Mouse (Mus musculus): ENCODE results near the gene Mydgf. TPM values are rescaled to one million over a fixed set of nuclear protein-coding genes. Genes with fewer than 3 reads are reported as not detected.

Mydgf gene
- polyA plus RNA-seq, 1 experiment from 2014 or later, result 78.5 TPM

DNA sequence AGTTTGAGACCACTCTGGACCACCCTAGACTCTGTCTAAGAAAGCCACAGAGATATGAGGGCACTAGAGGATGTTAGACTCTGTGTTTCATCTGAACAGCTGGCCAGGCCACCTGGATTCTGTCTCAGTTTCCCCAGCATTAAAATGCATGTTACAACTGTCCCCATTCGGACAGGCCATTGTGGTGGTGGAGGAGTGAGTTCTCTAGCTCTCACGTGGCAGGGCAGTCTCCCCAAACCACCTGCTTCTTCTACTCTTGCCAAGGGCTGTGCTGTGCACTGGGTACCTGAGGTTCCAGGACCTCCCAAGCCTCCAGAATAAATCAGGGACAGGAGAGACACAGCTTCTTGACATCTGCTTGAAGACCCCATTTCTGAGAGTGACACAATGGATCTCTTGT is 33.8 kb downstream of the Mydgf start:
- H3K36me3 ChIP-seq (replicated peaks), result no peaks in the 10 kb centered on the region
- H3K4me1 ChIP-seq, result peaks cover 25% of the 10 kb centered on the region
- 49% methylated on average over 2 of the region's 2 CpGs for WGBS
- H3K9me3 ChIP-seq, result no peaks in the 10 kb centered on the region
- no peak overlapping the region for H3K4me3 ChIP-seq
- H3K27me3 ChIP-seq (ENCODE audit: poor library complexity, severe bottlenecking), result peaks cover 85% of the 10 kb centered on the region
- DNase-seq (ENCODE audit: extremely low spot score, low spot score), result no peak
- no peak overlapping the region for H3K27ac ChIP-seq

DNA sequence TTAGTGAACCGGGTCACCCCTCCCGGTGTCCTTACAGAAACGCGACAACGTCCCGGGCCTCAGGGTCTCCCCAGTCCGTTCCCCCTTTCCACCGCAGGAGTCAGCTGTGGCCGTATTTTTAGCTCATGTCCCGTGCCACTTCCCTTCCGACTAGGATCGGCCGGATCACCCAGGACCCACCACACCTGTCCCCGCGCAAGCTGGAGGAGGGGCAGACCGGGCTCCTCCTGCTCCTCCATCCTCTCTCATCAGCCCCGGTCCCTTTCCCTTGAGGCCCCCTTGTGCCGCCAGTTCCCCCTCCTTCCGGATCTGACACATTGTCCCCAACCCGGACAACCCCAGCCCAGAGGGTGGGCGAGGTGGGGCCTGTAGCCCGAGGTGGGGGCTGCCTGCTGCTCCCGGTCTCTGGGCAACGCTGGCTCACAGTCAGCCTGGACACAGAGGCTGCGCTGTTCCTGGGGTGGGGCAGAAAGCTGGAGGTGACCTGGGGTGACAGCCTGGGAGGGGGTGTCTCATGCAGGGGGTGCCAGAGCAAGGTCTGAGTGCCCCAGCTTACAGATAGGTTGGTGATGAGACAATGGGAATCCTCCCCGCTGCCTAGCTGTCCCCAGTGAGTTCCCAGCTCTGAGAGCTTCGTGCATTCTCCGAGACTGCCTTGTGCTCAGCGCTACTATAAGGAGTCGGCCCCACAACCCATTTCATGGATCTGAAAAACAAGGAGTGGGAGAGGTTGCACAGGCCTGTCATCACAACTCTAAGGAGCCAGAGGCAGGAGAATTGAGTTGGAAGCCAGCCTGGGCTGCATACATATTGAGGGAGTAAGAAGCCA is 34.7 kb downstream of the Mydgf start:
- no peak for DNase-seq (ENCODE audit: extremely low spot score, low spot score)
- WGBS, result 2% methylated on average over 30 of the region's 30 CpGs
- Histone ChIP-seq H3K27ac (peak overlapping the region; percentile 58; the same call in 1 of the 2 replicates), H3K9me3 (no peaks in the 10 kb centered on the region), H3K4me3 (peak overlapping the region; percentile 40), H3K27me3 (ENCODE audit: poor library complexity, severe bottlenecking) (peaks cover 87% of the 10 kb centered on the region), H3K4me1 (peaks cover 25% of the 10 kb centered on the region), H3K36me3 (replicated peaks) (no peaks in the 10 kb centered on the region)

DNA sequence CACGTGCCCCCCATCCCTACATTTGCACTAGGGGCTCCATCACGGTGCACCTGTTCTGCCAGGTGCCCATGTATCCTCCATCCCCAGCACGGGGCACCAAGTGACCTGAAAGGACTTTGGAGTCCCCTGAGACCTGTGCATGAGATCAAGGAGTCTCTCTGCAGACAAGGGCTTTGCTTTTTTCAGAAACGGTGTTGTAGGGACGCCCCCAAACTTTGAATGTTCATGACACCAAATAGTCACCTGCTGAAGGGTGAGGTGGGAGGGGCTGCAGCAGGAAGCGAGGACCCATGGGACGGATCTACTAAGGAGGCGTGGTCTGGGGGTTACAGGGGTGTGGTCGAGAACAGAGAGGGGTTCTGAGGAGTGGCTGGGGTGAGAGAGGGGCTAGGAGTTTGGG is 35.4 kb downstream of the Mydgf start:
- Histone ChIP-seq H3K4me1 (peaks cover 20% of the 10 kb centered on the region), H3K4me3 (peak overlapping the region; percentile 40), H3K27ac (no peak overlapping the region), H3K9me3 (no peaks in the 10 kb centered on the region), H3K27me3 (ENCODE audit: poor library complexity, severe bottlenecking) (peaks cover 88% of the 10 kb centered on the region), H3K36me3 (replicated peaks) (no peaks in the 10 kb centered on the region)
- WGBS, result 20% methylated on average over 9 of the region's 9 CpGs
- DNase-seq (ENCODE audit: extremely low spot score, low spot score), result no peak

DNA sequence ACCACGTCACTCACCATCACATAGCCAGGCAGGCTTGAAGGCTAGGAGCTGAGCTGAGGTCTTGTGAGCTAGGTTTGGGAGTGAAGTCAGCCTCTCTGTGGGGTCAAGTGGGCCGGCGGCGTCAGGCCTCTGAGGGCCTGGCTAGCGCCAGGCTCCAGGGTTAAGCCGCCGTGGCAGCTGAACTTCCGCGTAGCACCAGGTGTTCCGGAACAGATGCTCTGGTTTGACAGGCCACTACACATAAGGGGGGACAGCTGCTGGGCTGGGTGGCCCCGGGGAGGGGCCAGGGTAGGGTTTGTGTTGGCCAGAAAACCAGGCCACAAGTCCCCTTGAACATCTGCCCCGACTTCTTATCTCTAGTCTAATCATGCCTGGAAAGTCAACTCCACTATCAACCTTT is 36.3 kb downstream of the Mydgf start:
- no peaks in the 10 kb centered on the region for H3K36me3 ChIP-seq (replicated peaks)
- 72% methylated on average over 12 of the region's 12 CpGs for WGBS
- no peaks in the 10 kb centered on the region for H3K9me3 ChIP-seq
- H3K27ac ChIP-seq, result no peak overlapping the region
- no peak overlapping the region for H3K4me3 ChIP-seq
- peaks cover 97% of the 10 kb centered on the region for H3K27me3 ChIP-seq (ENCODE audit: poor library complexity, severe bottlenecking)
- peaks cover 24% of the 10 kb centered on the region for H3K4me1 ChIP-seq
- DNase-seq (ENCODE audit: extremely low spot score, low spot score), result no peak

DNA sequence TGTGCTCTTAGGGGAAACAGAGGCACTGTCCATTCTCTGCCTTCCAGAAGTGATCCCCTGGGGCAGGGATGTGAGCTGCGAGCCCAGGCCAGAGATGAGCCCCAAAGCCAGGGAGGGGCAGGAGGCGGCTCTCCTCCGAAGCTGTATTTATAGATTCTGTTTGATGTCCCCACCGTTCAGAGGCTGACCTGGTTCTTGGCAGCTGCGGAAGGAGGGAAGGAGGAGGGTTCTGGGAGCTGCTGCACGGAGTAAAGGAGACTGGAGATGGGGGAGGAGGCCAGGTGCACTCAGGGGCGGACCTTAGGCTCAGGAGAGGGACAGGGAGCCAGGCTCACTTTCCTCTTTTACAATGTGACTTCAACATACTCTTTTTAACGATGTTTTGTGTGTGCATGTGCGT is 37.6 kb downstream of the Mydgf start:
- WGBS, result 20% methylated on average over 9 of the region's 9 CpGs

DNA sequence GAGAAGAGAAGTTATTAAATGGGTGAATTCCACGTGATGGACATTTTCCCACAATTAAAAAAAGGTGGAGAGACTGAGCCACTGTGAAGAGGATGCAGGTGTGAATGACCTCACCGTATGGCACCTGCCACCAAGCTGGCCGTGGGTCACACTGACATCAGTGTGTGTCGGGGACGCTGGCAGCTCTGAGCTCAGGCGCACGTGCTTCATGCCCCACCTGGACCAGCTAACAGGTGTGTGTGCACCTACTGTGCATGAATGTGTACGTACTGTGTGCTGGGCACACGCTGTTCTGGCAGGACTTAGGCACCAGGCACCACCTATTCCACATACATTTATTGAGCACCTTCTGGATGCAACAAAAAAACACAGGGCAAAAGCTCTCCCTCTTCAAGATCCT is 39.2 kb downstream of the Mydgf start:
- H3K4me3 ChIP-seq, result no peak overlapping the region
- peaks cover 100% of the 10 kb centered on the region for H3K27me3 ChIP-seq (ENCODE audit: poor library complexity, severe bottlenecking)
- H3K36me3 ChIP-seq (replicated peaks), result no peaks in the 10 kb centered on the region
- DNase-seq (ENCODE audit: extremely low spot score, low spot score), result no peak
- WGBS, result 83% methylated on average over 9 of the region's 9 CpGs
- H3K9me3 ChIP-seq, result no peaks in the 10 kb centered on the region
- H3K4me1 ChIP-seq, result peaks cover 50% of the 10 kb centered on the region
- H3K27ac ChIP-seq, result no peak overlapping the region

More for the DNA sequence above, 37.6 kb downstream of the Mydgf start:
- Histone ChIP-seq H3K27ac (no peak overlapping the region), H3K27me3 (ENCODE audit: poor library complexity, severe bottlenecking) (peaks cover 100% of the 10 kb centered on the region), H3K4me3 (no peak overlapping the region), H3K4me1 (peaks cover 37% of the 10 kb centered on the region), H3K9me3 (no peaks in the 10 kb centered on the region), H3K36me3 (replicated peaks) (no peaks in the 10 kb centered on the region)
- DNase-seq (ENCODE audit: extremely low spot score, low spot score), result no peak

DNA sequence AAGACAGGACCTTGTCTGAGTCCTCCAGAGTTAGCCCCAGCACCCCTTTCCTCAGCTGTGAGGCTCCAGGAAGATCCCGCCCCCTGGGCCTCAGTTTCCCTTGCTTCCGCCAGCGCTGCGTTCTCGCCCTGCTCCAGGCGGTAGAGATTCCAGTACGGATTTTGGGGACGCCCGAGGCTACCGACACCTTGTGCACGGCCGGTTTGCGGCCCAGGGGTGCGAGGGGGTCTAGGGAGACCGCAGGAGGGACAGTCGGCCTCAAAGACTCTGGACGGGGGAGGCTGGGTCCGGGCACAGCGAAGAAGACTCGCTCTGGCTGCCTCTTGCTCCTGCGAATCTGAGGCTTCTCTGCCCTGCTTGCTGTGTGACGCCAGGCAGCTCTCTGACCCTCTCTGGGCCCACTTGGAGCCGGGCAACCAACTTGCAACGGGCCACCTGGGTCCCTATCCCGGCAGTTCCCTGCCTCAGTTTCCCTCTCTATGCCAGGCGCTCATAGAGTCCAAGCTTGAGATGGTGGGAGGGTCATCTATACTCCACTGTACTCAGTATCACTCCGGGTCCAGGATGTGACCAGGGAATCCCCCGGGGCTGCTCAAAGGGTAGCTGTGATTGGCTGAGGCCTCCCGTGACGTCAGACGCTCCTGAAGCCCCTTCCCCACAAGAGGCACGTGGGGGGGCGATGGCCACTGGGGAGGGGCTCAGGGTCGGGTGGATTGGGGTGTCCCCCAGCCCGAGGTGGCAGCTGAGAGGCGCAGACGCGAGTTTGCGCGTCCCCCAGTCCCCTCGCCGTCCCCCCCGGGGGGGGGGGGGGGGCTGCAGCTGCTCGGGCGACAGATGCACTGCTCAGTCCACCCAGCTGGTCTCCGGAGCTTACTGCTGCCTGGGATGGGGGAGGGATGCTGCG is 41.8 kb downstream of the Mydgf start:
- H3K36me3 ChIP-seq (replicated peaks), result no peaks in the 10 kb centered on the region
- H3K27ac ChIP-seq, result peak overlapping the region; percentile 76
- H3K27me3 ChIP-seq (ENCODE audit: poor library complexity, severe bottlenecking), result peaks cover 100% of the 10 kb centered on the region
- no peaks in the 10 kb centered on the region for H3K9me3 ChIP-seq
- peak overlapping the region; percentile 54 for H3K4me3 ChIP-seq
- peak; percentile 67 for DNase-seq (ENCODE audit: extremely low spot score, low spot score)
- peaks cover 57% of the 10 kb centered on the region for H3K4me1 ChIP-seq
- 1% methylated on average over 47 of the region's 47 CpGs for WGBS

DNA sequence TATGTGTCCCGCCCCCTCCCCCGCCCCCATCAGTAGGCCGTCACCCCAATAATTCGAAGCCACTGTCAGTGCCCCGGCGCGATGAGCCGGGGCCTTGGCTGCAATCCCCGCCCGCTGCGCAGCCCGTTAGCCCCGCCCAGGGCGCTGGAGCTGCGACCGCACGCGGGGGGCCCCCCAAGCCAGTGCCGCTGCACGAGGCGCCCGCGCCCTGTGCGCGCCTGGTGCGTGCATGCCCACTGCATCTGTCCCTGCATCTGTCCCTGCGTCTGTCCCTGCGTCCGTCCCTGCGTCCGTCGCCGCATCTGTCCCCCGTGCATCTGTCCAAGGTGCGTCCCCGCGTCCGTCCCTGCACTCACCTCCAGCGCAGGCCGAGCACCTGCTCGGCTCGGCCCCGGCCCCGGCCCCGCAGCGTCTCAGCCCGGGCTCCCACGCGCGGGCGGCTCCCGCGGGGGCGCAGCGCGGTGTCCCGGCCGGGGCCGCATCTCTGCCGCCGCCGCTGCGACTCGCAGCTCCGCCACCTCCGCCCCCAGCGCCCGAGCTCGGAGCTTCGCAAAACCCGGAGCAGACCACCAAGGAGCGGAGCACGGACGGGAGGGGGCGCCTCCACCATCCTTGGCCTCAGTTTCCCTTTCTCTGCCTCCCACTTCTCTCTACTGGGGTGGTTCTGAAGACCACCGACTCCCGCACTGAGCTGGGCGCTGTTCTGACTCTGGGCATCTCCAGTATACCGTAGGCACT is 43.7 kb downstream of the Mydgf start, which contains the start of gene Sema6b:
Gene Sema6b (minus strand): TSS at position 486 of the 738 bp plus-strand sequence.
- H3K27ac ChIP-seq, result peak within 1 kb of the TSS; percentile 68
- peak within 1 kb of the TSS; percentile 80 for H3K4me3 ChIP-seq
- DNase-seq (ENCODE audit: extremely low spot score, low spot score), result peak; percentile 67
- 1% methylated on average over 79 of the region's 79 CpGs for WGBS
- no peaks in the 10 kb centered on the region for H3K36me3 ChIP-seq (replicated peaks)
- peaks cover 60% of the 10 kb centered on the region for H3K4me1 ChIP-seq
- peaks cover 99% of the 10 kb centered on the region for H3K27me3 ChIP-seq (ENCODE audit: poor library complexity, severe bottlenecking)
- H3K9me3 ChIP-seq, result no peaks in the 10 kb centered on the region

DNA sequence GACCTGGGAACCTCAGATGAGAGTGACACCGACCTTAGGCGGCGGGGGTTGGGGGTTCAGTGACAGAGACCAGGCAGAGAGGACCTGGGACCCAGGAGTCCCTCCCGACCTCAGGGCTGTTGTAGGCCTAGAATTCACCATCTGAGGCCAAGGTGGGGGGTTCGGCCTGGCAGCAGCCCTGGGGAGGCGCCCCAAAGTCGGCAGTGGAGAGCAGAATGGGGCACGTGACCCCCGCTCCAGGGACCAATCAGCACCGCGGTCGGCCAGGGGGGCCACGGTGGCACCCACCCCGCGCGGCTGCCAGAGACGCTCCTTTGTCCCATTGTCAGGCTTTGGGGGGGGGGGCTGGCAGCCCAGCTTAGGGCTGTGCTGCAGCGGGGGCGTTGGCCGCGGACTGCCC is 44.4 kb downstream of the Mydgf start:
- 5% methylated on average over 17 of the region's 21 CpGs for WGBS
- Histone ChIP-seq H3K27me3 (ENCODE audit: poor library complexity, severe bottlenecking) (peaks cover 93% of the 10 kb centered on the region), H3K36me3 (replicated peaks) (no peaks in the 10 kb centered on the region), H3K9me3 (no peaks in the 10 kb centered on the region), H3K27ac (peak overlapping the region; percentile 68), H3K4me3 (peak overlapping the region; percentile 80), H3K4me1 (peaks cover 64% of the 10 kb centered on the region)
- DNase-seq (ENCODE audit: extremely low spot score, low spot score), result no peak

DNA sequence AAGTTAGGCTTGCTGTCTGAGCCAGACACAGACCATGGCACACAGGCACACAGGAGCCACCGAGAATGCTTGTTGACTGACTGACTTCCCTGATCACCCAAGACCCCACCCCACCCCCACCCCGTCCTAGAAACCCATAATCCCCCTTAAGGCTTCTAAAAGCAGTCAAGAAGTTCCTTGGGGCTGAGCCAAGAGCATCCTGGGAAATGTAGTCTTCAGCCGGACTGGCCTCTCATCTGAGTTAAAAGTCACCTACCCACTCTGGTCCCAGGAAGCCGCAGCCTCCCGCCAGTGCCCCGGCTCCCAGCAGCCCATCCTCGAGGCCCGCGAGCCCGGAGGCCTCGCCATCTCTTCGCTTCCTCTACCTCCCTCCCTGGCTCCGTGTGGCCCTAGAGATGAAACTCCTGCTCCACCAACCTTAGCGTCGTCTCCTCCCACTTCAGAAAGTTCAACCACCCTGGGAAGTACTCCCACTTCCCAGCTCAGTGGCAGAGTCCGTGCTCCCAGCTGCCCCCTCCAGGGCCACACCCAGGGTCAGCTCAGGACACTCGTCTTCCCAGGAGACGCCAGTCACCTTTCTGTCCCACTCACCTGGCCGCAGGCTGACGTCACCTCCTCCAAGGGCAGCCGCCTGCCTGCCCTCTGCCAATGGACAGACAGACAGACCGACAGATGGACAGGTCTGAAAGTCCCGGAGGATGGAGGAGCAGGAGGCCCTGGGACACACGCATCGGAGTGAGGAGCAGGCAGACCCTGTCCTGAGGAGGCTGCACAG is 45.7 kb downstream of the Mydgf start:
- WGBS, result 10% methylated on average over 25 of the region's 25 CpGs
- peaks cover 75% of the 10 kb centered on the region for H3K4me1 ChIP-seq
- H3K4me3 ChIP-seq, result 0 out of 2 replicates have a peak overlapping the region, but pooled peaks have one; percentile 6
- H3K27me3 ChIP-seq (ENCODE audit: poor library complexity, severe bottlenecking), result peaks cover 79% of the 10 kb centered on the region
- H3K9me3 ChIP-seq, result no peaks in the 10 kb centered on the region
- DNase-seq (ENCODE audit: extremely low spot score, low spot score), result no peak
- no peaks in the 10 kb centered on the region for H3K36me3 ChIP-seq (replicated peaks)
- no peak overlapping the region for H3K27ac ChIP-seq

DNA sequence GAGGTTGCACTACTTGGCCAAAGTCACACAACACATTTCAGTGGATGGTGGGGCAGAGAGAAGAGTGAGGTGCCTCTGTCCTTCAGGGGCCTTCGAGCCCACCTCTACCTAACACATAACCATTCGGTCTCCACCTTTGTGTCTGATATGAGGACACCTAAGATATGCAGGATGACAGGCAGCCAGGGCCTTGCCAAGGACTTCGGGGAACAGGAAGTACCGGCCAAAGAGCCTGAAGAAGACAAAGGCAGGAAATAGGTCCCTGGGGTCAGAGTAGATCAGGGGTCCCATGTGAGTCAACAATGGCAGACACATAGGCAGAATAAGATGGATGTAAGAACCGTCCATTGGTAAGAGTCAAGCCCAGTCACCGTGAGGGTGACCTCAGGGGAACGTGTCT is 47.2 kb downstream of the Mydgf start:
- WGBS, result 92% methylated on average over 7 of the region's 7 CpGs
- H3K4me1 ChIP-seq, result peaks cover 65% of the 10 kb centered on the region
- H3K36me3 ChIP-seq (replicated peaks), result no peaks in the 10 kb centered on the region
- no peak overlapping the region for H3K4me3 ChIP-seq
- H3K27ac ChIP-seq, result no peak overlapping the region
- peaks cover 65% of the 10 kb centered on the region for H3K27me3 ChIP-seq (ENCODE audit: poor library complexity, severe bottlenecking)
- 0 out of 2 replicates have a peak, but pooled peaks cover under 1% of the 10 kb centered on the region for H3K9me3 ChIP-seq
- DNase-seq (ENCODE audit: extremely low spot score, low spot score), result no peak

Measured in forebrain, embryonic 10.5 days (tissue).